Mouse (Mus musculus) adipose tissue, adult 10 weeks (tissue): ENCODE measurements around the gene Scgb2b19. TPM values are rescaled to one million over a fixed set of nuclear protein-coding genes. Genes with fewer than 3 reads are reported as not detected.

Experiments
- polyA plus RNA-seq: library from polyadenylated mRNA; stranded (reverse); fragments of 350-450 nt; fragmentation: Illumina TruSeq; extraction: RNeasy Lipid Tissue Mini Kit (QIAGEN cat#74804); gene quantifications from one replicate; pipeline ENCODE4 v1.2.3, GENCODE M21; 2014; ENCODE audit warnings: low read depth, low replicate concordance

Gene Scgb2b19
- not detected for polyA plus RNA-seq

DNA sequence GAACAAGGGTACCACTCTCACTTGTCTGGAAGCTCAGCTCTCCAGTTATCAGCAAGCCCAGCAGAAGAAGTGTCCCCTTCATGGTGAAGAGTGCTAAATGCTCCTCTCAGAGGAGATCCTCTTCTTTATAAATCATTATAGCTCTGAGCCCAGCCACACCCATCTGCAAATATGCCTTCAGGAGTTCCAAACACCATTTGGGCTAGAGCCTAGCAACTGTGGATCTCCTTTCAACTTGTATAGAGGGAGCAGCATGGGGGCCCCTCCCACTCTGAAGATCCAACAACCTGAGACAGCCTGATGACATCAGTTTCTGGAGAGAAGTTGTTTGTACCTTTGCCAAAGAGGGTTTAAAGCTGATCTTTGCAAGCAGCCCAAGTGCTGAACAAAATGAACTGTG lies at the start of gene Scgb2b19:
TSS of gene Scgb2b19 (minus strand) at position 101 of the 400 bp plus-strand sequence.

DNA sequence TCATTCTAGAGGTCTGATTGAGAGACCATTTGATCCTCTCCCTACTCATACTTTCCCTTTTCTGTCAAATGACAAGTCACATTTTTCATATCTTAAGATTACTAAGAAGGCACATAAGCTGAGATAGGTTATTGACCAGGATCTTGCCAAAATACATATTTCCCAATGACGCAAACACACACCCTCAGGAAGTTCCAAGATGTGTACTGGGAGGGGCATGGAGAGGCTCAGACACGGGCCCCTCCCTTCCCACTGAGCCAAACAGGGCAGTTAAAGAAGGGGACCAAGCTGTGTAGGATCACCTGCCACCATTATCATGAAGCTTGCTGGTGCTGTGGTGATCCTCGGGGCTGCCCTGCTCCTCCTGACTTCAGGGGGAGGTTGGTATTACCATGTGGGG lies 6.9 kb upstream of the Scgb2b19 start, which contains the start of gene Scgb1b19:
TSS of gene Scgb1b19 (plus strand) at position 301 of the 400 bp plus-strand sequence.

Other genes with a start within 250 kb of the Scgb2b19 start
- not detected for gene Scgb2b17, start 223.8 kb downstream of the Scgb2b19 start, polyA plus RNA-seq
- not detected for gene Scgb1b17, start 216.9 kb downstream of the Scgb2b19 start, polyA plus RNA-seq
- gene Scgb2b18, start 106.5 kb downstream of the Scgb2b19 start, polyA plus RNA-seq = not detected
- gene Scgb1b18, start 94.8 kb downstream of the Scgb2b19 start, polyA plus RNA-seq = not detected
- not detected for gene Scgb1b19, start 7.0 kb upstream of the Scgb2b19 start, polyA plus RNA-seq
- not detected for gene Scgb2b20, start 86.0 kb upstream of the Scgb2b19 start, polyA plus RNA-seq
- not detected for gene Scgb1b20, start 92.9 kb upstream of the Scgb2b19 start, polyA plus RNA-seq
- not detected for gene Scgb2b21, start 240.1 kb upstream of the Scgb2b19 start, polyA plus RNA-seq